Comparison of ENCODE assay signal across 41 mouse cellular contexts in the genomic region with DNA sequence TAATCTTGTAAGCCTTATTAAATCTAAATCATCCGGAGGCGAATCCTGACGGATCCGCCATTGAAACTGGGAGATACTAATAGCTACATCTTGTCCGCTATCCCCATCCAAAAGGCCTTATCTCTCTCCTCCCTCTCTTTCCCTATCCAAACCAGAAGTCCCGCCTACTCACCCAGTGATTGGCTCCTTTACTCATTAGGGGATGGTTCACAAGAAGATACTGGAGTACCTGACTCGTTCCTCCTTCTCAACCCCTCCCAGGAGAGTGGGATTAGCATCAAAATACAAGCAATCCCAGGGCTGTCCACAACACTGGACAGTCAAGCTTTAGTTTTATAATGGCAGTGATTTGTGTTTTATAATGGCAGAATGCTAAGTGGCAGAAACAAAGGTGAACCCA. TPM values are rescaled to one million over a fixed set of nuclear protein-coding genes. Genes with fewer than 3 reads are reported as not detected.
"Had no signal": no experiment of that assay in that cellular context is flagged by ENCODE, and none has a peak within 500 bp of the region (broad histone marks: within the 10 kb centered on the region; RNA-seq: fewer than 3 reads in every experiment).

No protein-coding gene starts in this region.

- H3K4me3 ChIP-seq: gastrocnemius, adult 2 months; heart, adult 2 months; heart, embryonic 13.5 days; heart, embryonic 15.5 days; hindbrain, embryonic 10.5 days; hindbrain, embryonic 13.5 days; hindbrain, embryonic 15.5 days; intestine, embryonic 15.5 days; kidney, embryonic 15.5 days; limb, embryonic 13.5 days; limb, embryonic 15.5 days; liver, embryonic 12.5 days had no signal

- DNase-seq: gastrocnemius, adult 2 months; gastrocnemius, postnatal 10 days; gastrocnemius, postnatal 25 days; heart, adult 2 months; heart, postnatal 4 days; kidney, adult 18-20 months; kidney, adult 8-10 months; kidney, postnatal 14 days; kidney, postnatal 36 days; layer of hippocampus, adult 9-11 months; layer of hippocampus, postnatal 36 days; left cerebral cortex, postnatal 4 days had no signal

- ATAC-seq: inflammation-experienced regulatory T-cells, adult 6 months; intestine, embryonic 15.5 days; intestine, postnatal 0 days; liver, embryonic 12.5 days had no signal

- H3K36me3 ChIP-seq: heart, embryonic 13.5 days; heart, embryonic 15.5 days; hindbrain, embryonic 10.5 days; hindbrain, embryonic 13.5 days; hindbrain, embryonic 15.5 days; intestine, embryonic 15.5 days; kidney, embryonic 15.5 days; limb, embryonic 13.5 days; limb, embryonic 15.5 days; liver, embryonic 12.5 days had no signal

- H3K9ac ChIP-seq: heart, embryonic 13.5 days; heart, embryonic 15.5 days; hindbrain, embryonic 13.5 days; hindbrain, embryonic 15.5 days; intestine, embryonic 15.5 days; kidney, embryonic 15.5 days; limb, embryonic 13.5 days; limb, embryonic 15.5 days; liver, embryonic 12.5 days; liver, embryonic 14.5 days had no signal

- H3K27me3 ChIP-seq: heart, embryonic 15.5 days; hindbrain, embryonic 13.5 days; hindbrain, embryonic 15.5 days; intestine, embryonic 15.5 days; kidney, embryonic 15.5 days; limb, embryonic 13.5 days; limb, embryonic 15.5 days; liver, embryonic 12.5 days had no signal

- H3K9me3 ChIP-seq: heart, embryonic 13.5 days; heart, embryonic 15.5 days; hindbrain, embryonic 10.5 days; hindbrain, embryonic 13.5 days; hindbrain, embryonic 15.5 days; intestine, embryonic 15.5 days; kidney, embryonic 15.5 days; limb, embryonic 13.5 days; limb, embryonic 15.5 days; liver, embryonic 12.5 days had no signal

- H3K4me1 ChIP-seq: heart, embryonic 15.5 days; hindbrain, embryonic 10.5 days; hindbrain, embryonic 13.5 days; hindbrain, embryonic 15.5 days; intestine, embryonic 15.5 days; limb, embryonic 13.5 days; limb, embryonic 15.5 days had no signal

- H3K4me2 ChIP-seq: heart, embryonic 11.5 days; heart, embryonic 13.5 days; heart, embryonic 15.5 days; hindbrain, embryonic 13.5 days; hindbrain, embryonic 15.5 days; intestine, embryonic 15.5 days; kidney, embryonic 15.5 days; limb, embryonic 13.5 days; limb, embryonic 15.5 days; liver, embryonic 12.5 days had no signal

- H3K27ac ChIP-seq: gastrocnemius, adult 2 months; heart, adult 2 months; heart, embryonic 13.5 days; heart, embryonic 15.5 days; hindbrain, embryonic 10.5 days; hindbrain, embryonic 13.5 days; hindbrain, embryonic 15.5 days; intestine, embryonic 15.5 days; kidney, embryonic 15.5 days; kidney, postnatal 0 days; limb, embryonic 13.5 days; limb, embryonic 15.5 days; liver, embryonic 12.5 days; liver, embryonic 14.5 days had no signal

RNA-seq across cellular contexts. Expression of gene Ccl9, which starts 11.1 kb away (rescaled TPM):
- polyA plus RNA-seq: inflammation-experienced regulatory T-cells, adult 6 months had no signal

RNA-seq across cellular contexts. Expression of gene Ccl5, which starts 37.0 kb away (rescaled TPM):
- total RNA-seq: gastrocnemius, adult 2 months; gastrocnemius, postnatal 10 days; gastrocnemius, postnatal 25 days; gastrocnemius, postnatal 4 days; heart, postnatal 25 days; heart, postnatal 4 days; layer of hippocampus, adult 18-20 months; layer of hippocampus, postnatal 14 days; layer of hippocampus, postnatal 36 days; left cerebral cortex, adult 18-20 months; left cerebral cortex, postnatal 10 days; left cerebral cortex, postnatal 25 days; left cerebral cortex, postnatal 4 days had no signal
- polyA plus RNA-seq: heart, embryonic 11.5 days; hindbrain, embryonic 10.5 days; hindbrain, embryonic 13.5 days; hindbrain, embryonic 15.5 days; kidney, embryonic 15.5 days; limb, embryonic 11.5 days had no signal

RNA-seq across cellular contexts. Expression of gene Heatr9, which starts 45.3 kb away (rescaled TPM):
- total RNA-seq: gastrocnemius, adult 2 months; gastrocnemius, postnatal 10 days; gastrocnemius, postnatal 25 days; gastrocnemius, postnatal 4 days; granulocyte monocyte progenitor cell, adult 5-6 weeks; heart, adult 2 months; heart, postnatal 25 days; heart, postnatal 4 days; layer of hippocampus, adult 18-20 months; layer of hippocampus, adult 8-10 months; layer of hippocampus, postnatal 14 days; layer of hippocampus, postnatal 36 days; left cerebral cortex, adult 18-20 months; left cerebral cortex, adult 8-10 months; left cerebral cortex, postnatal 10 days; left cerebral cortex, postnatal 25 days; left cerebral cortex, postnatal 4 days; liver, adult 2 months had no signal
- polyA plus RNA-seq: heart, adult 2 months; heart, embryonic 11.5 days; heart, embryonic 13.5 days; heart, embryonic 15.5 days; heart, postnatal 0 days; hindbrain, embryonic 13.5 days; hindbrain, embryonic 15.5 days; intestine, embryonic 15.5 days; intestine, postnatal 0 days; kidney, embryonic 15.5 days; kidney, postnatal 0 days; limb, embryonic 11.5 days; limb, embryonic 13.5 days; limb, embryonic 15.5 days; liver, adult 2 months; liver, embryonic 12.5 days; liver, embryonic 14.5 days; liver, embryonic 16.5 days had no signal
